Mouse (Mus musculus) left cerebral cortex, postnatal 36 days (tissue): ENCODE data around the gene P4ha2. TPM values are rescaled to one million over a fixed set of nuclear protein-coding genes. Genes with fewer than 3 reads are reported as not detected.

Source experiments
- DNase-seq, 2 experiments: peaks; one replicate each; pipeline ENCODE4 v3.0.0; 2021 to 2022; ENCODE audit warnings: low spot score in 2 of 2, mixed read lengths in 1 of 2
- intact Hi-C: fragments of 180-260 bp; cut with DNase I; formaldehyde crosslinking; loops from one replicate; pipeline ENCODE4 v1.15.1; 2025
- total RNA-seq, 2 experiments: library from RNA; stranded (reverse); gene quantifications; 2 replicates each; pipeline ENCODE4 v1.2.3; 2021

Gene P4ha2
- total RNA-seq, 2 experiments from 2014 or later = 15.4 to 21.4 TPM

- intact Hi-C loops = no loop called here
- no peak for DNase-seq
Measured at GRCm38 (mm10) chr11:54067318-54067995, 32.4 kb upstream of the P4ha2 start.

- DNase-seq = no peak
- intact Hi-C loops = no loop called here
Measured at GRCm38 (mm10) chr11:54067996-54068519, 31.8 kb upstream of the P4ha2 start.

- no peak for DNase-seq
- intact Hi-C loops = no loop called here
Measured at GRCm38 (mm10) chr11:54068520-54069371, 31.1 kb upstream of the P4ha2 start, which contains the start of gene Pdlim4. Pdlim4 (minus strand) TSS chr11:54069014.

- DNase-seq = no peak
Measured at GRCm38 (mm10) chr11:54071726-54072445, 28.0 kb upstream of the P4ha2 start.

GRCm38 (mm10) chr11:54073291-54073690 lies 26.6 kb upstream of the P4ha2 start:
- no peak for DNase-seq
- intact Hi-C loops = no loop called here

More at GRCm38 (mm10) chr11:54071726-54072445, 28.0 kb upstream of the P4ha2 start:
- intact Hi-C loops = no loop called here

GRCm38 (mm10) chr11:54075353-54075752 lies 24.5 kb upstream of the P4ha2 start:
- intact Hi-C loops = no loop called here
- no peak for DNase-seq

- intact Hi-C loops = no loop called here
- DNase-seq = no peak
Measured at GRCm38 (mm10) chr11:54076101-54076500, 23.8 kb upstream of the P4ha2 start.

GRCm38 (mm10) chr11:54080435-54080834 lies 19.5 kb upstream of the P4ha2 start:
- intact Hi-C loops = no loop called here
- DNase-seq = no peak

GRCm38 (mm10) chr11:54082725-54083124 lies 17.2 kb upstream of the P4ha2 start:
- DNase-seq = no peak
- intact Hi-C loops = no loop called here

- intact Hi-C loops = no loop called here
- DNase-seq = no peak
Measured at GRCm38 (mm10) chr11:54084976-54085375, 14.9 kb upstream of the P4ha2 start.

GRCm38 (mm10) chr11:54085816-54086215 lies 14.1 kb upstream of the P4ha2 start:
- no peak for DNase-seq
- intact Hi-C loops = no loop called here

GRCm38 (mm10) chr11:54088253-54088946 lies 11.5 kb upstream of the P4ha2 start:
- no peak for DNase-seq
- intact Hi-C loops = no loop called here

- intact Hi-C loops = loop anchor here (1.0 kb wide), 1 partner anchor 87 kb away; no protein-coding TSS in a partner anchor
- DNase-seq = peak in 1 of 2 experiments; percentile 71
Measured at GRCm38 (mm10) chr11:54088947-54089317, 11.0 kb upstream of the P4ha2 start.

GRCm38 (mm10) chr11:54090091-54090879 lies 9.6 kb upstream of the P4ha2 start:
- intact Hi-C loops = no loop called here
- DNase-seq = no peak

- no peak for DNase-seq
- intact Hi-C loops = no loop called here
Measured at GRCm38 (mm10) chr11:54091726-54092125, 8.2 kb upstream of the P4ha2 start.

- DNase-seq = no peak
- intact Hi-C loops = no loop called here
Measured at GRCm38 (mm10) chr11:54092188-54092587, 7.7 kb upstream of the P4ha2 start.

- DNase-seq = no peak
- intact Hi-C loops = no loop called here
Measured at GRCm38 (mm10) chr11:54093000-54093399, 6.9 kb upstream of the P4ha2 start.

- intact Hi-C loops = no loop called here
- DNase-seq = peak; percentile 62 to 64
Measured at GRCm38 (mm10) chr11:54100692-54101591, 1.0 kb downstream of the P4ha2 start.
